Mouse (Mus musculus) naive thymus-derived CD4-positive, alpha-beta T cell, adult 2 months (primary cell): ENCODE results near the gene Drd4.
"Not testable (repeated sequence)": the region's sequence is repeated elsewhere in the genome, so short reads cannot be mapped to it uniquely, and the experiment has no call there.

ENCODE experiments used
- DNase-seq: peaks from one replicate; pipeline ENCODE4 v3.0.0-alpha.2; 2011; ENCODE audit warnings: low read depth

Drd4 gene

DNA sequence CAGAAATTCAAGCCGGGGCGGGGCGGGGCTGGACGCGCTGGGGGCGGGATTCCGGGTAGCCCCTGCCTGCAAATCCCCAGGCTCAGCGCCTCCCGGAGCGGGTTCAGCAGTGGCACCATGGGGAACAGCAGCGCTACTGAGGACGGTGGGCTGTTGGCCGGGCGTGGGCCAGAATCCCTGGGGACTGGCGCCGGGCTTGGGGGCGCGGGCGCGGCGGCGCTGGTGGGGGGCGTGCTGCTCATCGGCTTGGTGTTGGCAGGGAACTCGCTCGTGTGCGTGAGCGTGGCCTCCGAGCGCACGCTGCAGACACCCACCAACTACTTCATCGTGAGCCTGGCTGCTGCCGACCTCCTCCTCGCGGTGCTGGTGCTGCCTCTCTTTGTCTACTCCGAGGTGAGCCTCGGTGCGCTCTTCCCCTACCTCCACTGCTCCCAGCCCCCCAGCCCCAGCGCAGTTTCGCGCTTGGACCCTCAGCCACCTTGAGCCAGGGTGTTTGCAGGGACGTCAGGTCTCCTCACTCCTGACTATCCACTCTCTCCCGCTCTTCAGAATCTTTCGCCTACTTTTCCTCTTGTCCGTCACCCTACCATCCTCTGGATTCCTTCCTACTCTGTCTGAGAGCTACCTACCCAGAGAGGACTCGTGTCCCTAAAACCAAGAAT, at the start of gene Drd4:
TSS of gene Drd4 (plus strand) at position 86 of the 662 bp plus-strand sequence.
- DNase-seq = no peak

DNA sequence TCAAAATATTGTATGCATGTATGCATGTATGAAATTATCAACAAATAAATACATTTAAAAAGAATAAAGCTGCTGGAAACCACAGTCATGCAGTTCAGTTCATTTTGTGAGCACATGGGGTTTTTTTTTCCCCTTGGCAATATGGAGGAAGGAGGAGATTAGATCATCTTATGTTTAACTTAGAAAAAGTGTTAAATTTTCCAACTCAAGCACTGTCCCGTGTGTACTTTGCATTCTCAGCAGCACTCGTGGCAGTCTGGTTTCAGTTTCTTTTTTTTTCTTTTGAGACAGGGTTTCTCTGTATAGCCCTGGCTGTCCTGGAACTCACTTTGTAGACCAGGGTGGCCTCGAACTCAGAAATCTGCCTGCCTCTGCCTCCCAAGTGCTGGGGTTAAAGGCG, 41.3 kb upstream of the Drd4 start:
- not testable (repeated sequence) for DNase-seq

DNA sequence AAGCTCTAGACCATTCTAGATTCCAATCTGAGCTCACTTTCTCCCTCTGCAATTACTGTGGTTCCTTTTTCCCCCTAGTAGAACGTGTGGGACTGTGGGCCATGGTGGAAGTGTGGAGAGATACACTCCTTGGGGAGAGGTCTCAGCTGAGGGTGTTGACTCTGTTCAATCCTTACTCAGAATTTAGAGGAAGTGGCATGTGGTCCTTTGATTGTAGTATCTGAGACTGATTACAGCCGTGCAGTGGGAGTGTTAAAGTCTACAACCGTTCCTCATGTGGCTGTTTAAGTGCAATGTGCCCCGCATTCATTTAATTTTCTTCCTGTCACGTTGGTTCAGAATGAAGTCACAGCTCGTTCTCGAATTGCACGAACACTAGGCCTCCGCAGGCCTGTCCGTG, 35.6 kb upstream of the Drd4 start:
- no peak for DNase-seq

DNA sequence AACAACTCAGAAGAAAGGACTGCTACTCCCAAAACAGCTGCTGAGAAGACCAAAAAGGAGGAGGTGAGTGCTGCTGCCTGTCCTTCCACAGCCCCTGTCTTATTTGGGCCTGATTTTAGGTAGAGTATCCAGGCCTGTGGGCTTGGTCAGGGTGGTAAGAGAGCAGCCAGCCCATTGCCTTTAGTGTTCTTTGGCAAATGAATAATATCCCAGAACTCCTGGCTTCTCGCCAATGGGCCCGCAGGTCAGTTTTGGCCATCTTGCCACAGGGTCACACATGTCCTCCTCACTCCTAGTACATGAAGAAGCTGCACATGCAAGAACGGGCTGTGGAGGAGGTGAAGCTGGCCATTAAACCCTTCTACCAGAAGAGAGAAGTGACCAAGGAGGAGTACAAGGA, 30.3 kb upstream of the Drd4 start:
- DNase-seq = no peak

DNA sequence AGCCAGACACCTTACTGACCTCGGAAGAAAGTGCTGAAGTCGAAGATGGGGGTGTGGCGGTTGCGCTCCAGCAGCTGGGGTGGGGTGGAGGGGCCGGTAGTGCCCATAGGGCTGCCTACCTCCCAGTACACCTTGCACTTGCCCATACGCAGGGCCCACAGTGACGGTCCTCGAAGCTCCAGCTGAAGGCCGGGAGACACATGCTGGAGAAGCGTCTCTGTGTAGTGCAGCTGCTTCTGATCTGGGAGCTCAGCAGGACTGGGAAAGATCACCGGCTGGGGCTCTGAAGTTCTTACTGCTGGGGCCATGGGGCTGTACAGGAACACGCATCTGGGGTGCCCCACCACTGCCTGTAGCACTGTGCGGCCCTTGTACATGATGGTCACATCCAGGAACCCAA, 28.2 kb upstream of the Drd4 start:
- DNase-seq = no peak

DNA sequence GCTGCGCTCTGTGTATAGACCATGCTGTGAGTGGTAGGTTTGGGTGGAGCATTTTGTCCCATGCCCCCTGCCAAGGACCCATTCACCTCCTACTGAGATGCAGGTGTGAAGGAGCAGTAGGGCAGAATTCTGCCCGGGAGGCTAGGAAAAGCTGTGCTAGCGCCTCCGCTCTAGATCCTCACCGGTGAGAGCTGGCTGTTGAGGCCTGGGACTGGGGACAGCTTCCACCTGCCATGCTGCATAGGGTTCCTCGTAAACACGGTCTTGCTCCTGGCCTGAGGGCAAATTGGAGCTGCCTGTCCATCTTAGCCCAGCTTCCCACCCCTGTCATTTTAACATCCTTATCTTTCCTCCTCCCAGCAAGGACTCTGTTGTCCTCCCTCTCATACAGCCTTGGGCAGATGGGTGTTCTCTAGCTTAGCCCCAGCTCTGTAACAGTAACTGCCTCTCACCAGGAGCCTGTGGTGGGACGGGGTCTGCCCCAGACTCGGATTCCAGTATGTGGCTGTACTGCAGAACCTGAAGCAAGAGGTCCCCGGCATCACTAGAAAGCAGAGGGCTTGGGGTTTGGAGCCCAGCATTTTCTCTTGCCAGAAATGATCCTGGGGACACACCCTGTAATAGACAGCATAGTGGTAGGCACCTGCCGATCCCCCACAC, 27.6 kb upstream of the Drd4 start:
- DNase-seq = peak; percentile 23

DNA sequence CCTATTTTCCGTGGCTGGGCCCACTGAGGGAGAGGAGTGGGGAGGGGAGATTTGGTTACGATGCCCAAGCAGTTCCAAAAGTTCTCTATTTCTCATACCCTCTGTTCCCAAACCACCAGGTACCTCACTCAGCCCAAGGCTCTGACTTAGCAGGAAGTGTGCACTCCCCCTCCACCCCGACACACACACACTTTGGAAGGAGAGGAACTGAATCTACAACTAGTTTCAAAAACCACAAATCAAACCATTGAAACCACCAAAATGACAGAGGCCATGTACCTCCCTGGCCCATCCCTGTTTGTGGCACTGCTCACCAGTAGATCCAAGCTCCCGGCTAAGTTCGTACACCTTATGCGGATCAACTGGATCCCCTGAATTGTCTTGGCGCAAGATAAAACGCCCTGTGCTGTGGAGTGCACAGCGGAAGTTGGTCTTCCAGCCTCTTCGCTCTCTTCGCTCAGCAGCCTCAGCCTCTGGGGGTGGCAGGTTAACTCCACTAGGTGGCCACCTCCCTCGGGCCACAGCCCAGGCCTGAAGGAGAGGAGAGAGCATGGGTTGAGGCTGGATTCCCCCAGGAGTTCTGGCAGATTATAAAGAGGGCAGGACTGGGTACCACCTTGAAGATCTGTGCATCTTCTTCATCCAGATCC, 26.9 kb upstream of the Drd4 start:
- peak; percentile 79 for DNase-seq

DNA sequence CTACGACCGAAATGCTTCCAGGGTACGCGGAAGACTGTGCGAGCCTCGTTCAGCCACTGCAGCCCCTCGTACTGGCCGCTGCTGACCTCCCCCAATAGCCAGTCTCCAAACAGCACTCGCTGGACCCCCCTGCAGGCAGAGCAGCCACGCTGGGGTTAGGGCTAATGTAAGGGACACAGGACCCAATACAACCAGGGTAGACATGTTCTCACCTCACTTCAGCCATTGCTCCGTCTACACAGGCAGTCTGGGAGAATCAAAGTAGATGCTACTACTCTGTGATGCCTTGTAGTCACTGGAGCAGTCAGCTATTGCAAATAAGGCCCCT, 26.4 kb upstream of the Drd4 start:
- DNase-seq = no peak

DNA sequence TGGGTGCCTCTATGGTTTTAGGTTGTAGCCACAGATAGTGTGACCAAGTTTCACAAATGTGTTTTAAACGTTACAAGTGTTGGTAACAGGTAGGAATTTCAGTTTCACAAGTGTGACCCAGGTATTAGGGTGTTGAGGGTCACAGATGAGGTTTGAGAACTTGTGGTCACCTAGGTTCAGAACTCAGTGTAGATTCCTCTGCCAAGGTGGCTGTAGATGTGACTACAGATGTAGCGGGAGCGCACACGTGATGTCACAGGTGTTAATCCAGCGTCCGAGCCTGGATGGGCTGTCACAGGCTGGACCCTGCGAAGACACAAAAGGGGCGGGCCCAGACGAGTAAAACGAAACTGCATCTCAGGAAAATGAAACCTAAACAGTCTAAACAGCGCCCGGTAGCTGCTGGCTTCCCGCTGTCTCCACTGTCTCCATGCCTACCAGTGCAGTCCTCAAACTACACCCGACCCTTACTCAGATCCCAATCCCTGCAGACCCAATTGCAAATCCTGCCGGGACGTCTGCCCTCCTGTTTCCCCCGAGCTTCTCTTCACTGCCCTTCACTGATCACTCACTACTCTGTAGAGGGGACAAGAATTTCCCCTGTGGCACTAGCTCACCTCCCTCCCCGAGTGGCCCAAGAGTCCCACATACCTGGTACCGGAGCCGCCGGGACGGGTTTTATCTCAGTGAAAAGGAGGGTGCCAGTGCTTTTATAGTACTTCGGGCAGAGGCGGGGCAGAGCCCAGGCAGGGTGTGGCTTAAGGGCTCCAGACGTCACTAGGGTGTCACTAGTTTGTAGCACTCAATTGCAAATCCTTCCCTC, 25.9 kb upstream of the Drd4 start, which contains the start of gene Irf7:
TSS of gene Irf7 (minus strand) at position 743 of the 823 bp plus-strand sequence.
- DNase-seq = peak; percentile 94

DNA sequence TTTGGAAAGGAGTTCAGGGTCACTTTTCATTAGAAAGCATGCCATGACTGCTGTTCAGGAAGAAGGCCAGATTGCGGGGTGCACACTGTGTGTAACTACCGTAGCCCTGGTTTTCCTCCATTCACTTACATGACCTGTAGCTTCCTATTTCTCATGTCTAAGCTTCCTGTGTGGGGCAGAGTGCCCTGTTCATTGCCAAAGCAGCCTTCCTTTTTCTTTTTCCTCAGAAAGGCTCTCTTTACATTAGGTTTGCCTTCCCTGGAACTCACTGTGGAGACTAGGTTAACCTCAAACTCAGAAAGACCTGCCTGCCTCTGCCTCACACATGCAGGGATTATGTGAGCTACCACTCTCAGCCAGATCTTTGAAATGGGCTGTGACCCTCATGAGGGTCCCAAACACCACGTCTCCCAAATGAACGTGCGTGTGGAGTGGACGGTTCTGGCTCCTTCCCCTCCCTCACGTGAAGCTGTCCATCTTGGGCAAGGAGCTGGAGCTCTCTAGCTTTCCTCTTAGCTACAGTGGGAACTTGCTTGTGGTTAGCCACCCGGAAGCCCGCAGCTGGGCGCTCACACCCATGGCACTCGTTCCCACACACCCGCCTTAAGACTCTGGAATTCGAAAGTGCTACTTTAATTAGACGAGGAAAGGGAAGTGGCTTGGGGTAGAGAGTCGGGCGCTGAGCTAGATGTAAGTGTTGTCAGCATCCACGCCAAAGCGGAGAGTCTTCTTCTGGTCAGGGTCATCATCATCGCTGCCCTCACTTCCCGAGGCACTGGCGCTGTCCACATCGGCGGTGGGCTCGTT, 23.1 kb upstream of the Drd4 start:
- peak; percentile 57 for DNase-seq

DNA sequence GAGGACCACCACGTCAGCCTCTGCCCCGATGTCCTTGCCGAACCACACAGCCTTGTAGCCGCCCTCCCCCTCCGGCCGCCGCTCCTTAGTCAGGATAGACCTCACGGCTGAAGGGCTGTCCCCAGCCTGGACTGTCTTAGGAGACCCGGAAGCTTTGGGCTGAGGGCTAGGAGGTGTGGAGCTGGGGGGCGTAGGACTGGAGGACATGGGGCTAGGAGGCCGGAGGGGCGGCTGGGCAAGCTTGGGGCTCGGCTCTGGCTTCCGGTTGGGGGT, 22.6 kb upstream of the Drd4 start:
- no peak for DNase-seq

DNA sequence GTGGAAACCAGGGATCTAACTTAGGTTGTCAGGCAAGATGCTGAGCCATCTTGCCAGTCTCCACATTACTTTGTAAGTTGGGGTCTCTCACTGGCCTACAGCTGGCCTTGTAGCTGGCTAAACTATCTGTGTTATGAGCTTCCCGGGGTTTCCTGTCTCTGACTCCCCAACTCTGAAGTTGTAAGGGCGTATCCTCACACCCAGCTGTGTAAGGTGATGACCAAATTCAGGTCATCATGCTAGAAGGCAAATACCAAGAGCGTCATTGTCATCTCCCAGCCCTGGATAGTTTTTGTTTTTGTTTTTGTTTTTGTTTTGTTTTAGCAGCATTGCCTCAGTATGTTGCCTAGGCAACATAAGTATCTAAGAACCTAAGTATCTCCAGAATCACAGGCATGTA, 21.2 kb upstream of the Drd4 start:
- DNase-seq = no peak

DNA sequence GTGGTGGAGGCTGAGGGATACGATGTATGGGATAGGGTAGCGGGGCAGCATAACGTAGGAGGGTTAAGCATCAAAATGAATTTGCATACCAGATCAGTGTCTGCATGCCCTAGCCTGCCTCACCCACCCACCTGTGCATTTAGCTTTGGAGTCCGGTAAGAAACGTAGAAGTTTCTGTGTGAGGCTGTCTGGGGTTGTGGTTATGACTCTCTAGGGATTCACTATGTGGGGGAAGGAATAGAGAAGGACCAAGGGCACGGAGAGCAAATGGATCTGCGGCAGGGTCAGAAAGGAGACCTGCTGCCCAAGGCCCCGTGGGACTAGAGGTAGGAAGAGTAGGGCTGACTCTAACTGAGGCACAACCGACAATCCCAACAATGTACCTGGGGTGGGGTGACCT, 16.4 kb upstream of the Drd4 start:
- DNase-seq = no peak

DNA sequence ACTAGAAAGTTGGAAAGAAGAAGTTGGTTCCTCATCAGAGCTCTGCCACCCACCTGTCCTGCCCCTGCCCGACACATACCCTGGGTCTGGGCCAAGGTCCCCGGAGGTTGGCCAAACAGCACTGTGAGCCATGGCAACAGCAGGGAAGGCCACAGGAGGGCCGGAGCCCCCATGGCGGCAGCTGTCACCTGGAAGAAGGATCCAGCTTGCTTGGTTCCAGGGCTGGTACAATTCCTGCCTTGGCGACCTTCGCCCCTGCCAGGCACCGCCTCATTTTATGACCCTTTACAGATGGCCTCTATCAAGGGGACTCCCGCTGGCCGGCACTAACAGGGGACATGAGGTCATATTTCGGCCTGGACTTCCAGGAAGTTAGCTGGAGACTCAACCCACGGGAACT, 15.3 kb upstream of the Drd4 start, which contains the start of gene Cdhr5:
TSS of gene Cdhr5 (minus strand) at position 241 of the 400 bp plus-strand sequence.
- DNase-seq = no peak

DNA sequence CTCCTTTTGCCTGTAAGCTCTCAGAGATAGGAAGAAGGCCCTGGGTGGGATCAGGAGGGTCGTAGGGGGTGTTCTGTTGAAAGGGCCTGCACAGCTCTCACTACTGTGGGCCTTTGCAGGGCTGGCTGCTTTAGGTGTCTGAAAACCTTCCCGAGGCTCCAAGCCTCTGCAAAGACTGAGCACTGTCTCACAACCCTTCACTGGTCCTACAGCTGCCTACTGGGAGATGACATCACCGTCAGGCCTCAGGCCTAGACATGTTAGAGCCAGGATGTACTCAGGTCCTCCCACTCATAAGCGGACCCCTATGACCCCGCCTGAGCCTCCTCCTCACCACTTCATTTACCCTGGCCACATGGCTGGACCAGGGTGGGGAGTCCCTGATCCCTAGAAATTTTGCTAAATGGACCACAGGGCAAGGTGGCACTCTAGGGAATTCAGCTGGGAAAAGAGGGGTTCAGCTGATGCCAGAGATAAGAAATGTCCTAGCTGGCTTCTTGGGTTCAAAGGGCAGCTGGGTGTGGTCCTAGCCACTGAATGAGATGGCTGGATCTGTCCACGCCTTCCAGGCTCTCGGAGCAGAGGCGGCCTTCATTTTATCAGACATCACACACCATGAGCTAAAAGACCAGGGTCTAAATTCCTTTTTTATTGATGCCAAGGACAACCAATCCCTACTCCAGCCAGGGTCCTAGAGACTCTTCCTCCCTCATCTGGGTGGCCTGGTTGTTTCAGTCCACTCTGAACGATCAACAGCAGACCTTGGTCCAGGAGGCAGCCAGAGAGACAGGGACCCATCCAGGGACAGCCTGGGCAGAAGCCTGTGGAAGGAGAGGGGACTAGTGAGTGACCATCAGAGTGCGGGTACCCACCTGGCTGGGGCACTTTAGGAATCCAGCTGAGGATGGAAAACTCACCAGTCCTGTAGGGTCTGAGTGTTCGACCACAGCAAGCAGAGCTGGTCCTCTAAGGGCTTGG, 13.8 kb upstream of the Drd4 start:
- DNase-seq = no peak

DNA sequence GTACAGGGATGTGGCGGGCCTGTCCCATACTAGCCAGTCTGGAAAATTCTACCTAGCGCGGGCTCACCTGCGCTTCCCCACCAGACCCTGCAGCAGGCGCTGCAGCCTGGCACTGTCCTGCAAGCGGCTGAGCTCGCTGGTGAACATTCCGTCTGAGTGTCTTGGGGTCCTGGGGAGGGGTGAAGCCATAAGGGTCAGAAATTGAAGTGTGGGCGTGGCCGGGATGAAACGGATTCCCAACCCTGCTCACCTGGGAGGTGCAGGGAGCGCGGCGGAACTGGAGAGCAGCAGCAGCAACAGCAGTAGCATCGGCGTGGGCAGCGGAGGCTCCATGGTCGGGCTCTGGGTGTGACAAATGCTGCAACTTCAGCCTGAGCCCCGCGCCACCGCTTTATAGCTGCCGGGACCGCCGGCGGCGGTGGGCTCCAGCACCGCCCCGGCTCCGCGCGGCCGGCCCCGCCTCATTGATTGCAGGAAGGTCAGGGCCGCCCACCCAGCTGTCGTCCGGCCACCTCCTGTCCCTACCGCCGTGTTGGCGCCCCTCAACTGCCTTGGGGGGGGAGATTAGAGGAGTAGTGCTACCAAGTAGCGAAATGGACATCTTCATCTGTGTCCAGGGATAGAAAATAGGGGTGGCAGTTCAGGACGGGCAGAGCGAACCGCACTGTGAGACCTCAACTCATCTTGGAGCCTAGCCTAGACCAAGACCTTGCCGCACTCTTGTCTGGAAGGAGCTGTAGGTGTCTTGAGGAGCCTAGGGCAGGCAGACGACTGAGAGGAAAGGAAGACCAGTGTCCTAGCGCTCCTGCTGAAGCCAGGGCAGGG, 12.8 kb upstream of the Drd4 start, which contains the start of gene Sct:
TSS of gene Sct (minus strand) at position 368 of the 825 bp plus-strand sequence.
- DNase-seq = peak; percentile 57

DNA sequence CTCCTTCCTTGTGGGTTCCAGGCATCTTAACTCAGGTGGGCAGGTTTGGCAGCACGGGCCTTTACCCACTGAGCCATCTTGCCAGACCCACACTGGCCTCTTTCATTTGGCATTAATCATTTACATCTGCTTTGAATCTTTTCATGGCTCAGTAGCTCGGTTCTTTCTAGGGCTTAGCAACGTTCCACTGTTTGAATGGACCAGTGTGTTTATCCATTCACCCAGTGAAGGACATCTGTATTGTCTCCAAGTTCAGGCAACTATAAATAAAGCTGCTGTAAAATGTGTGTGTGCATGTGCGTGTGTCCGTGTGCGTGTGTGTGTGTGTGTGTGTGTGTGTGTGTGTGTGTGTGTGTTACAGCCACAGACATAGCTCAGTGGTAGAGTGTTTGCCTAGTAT, 10.4 kb upstream of the Drd4 start:
- DNase-seq = no peak

DNA sequence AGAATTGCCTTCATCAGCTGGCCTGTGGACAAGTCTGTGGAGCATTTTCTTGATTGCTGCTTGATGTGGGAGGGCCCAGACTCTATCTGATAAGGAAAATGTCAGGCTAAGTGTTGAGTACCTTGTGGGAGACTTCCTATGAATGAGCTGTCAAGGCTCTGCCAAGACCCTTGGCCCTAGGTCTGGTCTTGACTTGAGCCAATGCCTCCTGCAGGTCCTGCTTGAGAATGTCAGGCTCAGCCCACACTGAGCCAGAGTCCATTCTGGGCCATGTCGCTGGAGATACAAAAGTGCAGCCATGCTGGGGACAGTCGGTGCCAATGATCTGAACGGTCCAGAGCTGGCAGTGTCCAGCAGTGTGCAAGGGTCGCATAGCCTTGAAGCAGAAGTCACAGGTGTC, 9.1 kb upstream of the Drd4 start:
- DNase-seq = no peak

DNA sequence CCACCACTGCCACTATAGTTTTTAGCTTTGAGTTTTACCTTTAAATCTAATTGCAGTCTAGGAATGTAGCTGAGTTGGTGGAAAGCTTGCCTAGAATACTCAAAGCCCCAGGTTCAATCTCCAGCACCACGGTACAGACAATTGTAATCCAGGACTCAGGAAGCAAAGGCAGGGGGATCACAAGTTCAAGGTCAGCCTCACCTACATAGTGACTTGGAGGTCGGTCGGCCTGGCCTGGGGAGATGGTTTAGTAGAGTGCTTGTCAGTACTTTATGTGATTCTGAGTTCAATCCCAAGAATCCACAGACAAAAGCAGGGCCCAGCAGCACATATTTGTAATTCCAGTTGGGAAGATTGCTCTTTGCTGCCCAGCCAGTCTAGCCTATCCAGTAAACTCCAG, 3.8 kb upstream of the Drd4 start:
- DNase-seq = no peak
